Mouse (Mus musculus): ENCODE measurements around the gene Camta1.

Gene Camta1

DNA sequence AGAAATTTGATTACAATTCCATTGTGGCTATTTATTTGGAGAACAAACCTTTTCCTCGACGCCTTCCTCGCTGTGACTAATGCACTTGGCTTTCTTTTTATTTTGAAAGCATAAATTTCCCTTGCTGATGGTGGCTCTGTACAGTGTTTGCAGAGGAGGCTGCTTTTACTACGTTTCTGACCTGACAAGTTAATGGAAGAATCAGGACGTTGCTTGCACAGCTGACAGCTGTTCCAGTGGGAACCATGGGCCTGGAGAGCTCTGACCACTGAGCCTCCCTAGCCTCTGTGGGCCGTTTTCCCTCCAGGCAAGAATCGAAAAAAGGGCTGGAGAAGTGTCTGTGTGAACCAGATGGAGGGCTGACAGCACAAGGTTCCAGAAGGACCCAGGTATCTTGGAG lies 342.7 kb downstream of the Camta1 start:
- DNase-seq (ENCODE audit: low read depth), result no peak

DNA sequence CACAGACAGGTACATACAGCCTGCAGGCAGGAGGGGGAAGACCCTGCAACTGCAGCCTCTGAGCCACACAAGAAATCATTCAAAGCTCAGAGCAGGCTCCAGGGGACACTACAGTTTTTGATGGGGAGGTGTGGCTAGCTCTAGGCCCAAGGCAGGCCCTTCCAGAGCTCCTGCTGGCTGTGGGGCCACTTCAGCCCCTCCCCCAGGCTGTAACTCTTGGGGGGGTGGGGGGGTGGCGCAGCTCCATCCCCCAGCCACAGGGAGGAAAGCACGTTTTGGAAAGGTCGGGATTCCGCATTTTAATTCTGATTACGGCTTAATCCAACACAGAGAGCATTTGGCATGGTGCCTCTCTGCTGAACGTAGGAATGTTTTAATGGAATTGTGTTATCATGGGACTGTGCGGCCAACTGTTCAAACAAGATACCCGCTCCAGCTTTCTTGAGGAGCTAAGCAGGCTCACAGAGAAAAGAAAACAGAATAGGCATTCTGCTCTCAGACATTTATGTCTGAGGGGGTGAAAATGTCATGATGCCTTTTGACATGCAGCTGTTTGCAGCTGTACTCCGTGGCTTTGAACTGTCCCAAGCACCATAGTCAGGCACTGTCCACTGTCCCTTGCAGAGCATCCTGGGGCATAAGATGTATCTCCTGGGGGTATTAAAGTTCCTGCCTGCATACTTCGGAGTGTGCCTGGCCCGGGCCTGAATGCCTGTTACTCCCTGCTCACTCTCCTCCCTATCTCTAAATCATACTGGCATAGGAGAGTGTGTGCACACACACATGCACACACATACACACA lies 344.5 kb downstream of the Camta1 start:
- peak; percentile 57 for DNase-seq (ENCODE audit: low read depth)

DNA sequence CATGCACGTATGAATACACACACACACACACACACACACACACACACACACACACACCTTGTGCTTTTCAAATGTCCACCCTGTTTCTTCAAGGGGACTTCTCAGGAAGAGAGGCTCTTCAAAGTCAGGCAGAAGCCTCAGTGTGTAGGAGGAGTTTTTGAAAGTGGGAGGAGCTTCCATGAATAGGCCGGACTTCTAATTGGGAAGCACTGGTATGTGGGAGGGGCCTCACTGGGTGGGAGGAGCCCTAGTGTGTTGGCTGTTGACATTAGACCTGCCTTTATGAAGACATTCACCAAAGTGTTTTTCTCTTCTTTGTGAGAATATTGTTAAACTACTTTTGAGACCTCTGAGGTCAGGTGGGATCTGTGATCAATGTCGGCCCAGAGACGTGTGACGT lies 346.4 kb downstream of the Camta1 start:
- no peak for DNase-seq (ENCODE audit: low read depth)

DNA sequence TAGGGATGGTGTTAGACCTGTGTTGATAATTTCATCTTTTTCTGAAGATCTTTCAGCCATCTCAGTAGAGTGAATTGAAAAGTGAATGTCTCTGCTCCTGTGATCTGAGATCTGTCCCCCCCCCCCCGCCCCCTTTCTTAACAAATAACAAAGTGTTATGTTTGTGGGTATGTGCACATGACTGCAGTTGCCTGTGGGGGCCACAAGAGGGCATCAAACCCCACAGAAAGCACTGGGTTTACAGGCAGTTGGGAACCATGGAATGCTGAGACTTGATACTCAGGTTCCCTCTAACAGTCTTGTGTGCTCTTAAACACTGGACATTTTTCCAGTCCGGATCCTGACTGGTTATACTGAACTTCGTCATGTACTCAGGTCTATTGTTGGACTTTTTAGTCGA lies 350.6 kb downstream of the Camta1 start:
- no peak for DNase-seq (ENCODE audit: low read depth)

DNA sequence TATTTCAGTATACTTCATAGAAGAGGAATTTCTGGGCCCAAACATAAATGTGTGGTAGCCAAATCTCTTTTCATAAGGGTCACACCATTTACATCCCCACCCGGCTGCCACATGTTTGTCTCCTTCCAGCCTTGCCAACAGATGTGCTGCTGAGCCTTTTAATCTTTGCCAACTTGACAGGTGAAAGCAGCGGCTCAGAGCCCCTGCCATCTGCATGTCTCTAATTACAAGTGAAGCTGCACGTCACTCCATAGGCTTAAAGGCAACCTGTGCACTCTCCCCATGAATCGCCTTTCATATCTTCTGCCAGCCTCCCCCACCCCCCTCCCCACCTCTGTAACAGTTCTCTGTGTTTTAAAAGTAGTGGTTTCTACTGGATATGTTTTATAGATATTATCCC lies 351.3 kb downstream of the Camta1 start:
- DNase-seq (ENCODE audit: low read depth), result no peak

DNA sequence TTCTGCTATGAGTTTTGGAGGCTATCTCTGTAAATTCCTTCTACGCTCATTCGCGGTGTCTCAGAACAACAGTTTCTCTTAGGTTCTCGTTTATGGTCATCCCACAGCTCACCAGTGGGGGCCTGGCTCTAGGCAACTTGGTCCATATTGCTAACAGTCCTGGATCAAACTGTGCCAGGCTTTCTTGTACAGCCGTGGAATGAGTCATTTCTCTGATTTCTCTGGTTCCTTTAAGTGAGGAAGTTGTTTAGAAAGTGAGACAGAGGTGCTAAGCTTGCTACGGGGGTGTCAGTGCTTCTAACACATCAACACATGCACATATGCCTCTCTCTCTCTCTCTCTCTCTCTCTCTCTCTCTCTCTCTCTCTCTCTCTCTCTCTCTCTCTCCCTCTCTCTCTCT lies 355.0 kb downstream of the Camta1 start:
- peak; percentile 73 for DNase-seq (ENCODE audit: low read depth)

DNA sequence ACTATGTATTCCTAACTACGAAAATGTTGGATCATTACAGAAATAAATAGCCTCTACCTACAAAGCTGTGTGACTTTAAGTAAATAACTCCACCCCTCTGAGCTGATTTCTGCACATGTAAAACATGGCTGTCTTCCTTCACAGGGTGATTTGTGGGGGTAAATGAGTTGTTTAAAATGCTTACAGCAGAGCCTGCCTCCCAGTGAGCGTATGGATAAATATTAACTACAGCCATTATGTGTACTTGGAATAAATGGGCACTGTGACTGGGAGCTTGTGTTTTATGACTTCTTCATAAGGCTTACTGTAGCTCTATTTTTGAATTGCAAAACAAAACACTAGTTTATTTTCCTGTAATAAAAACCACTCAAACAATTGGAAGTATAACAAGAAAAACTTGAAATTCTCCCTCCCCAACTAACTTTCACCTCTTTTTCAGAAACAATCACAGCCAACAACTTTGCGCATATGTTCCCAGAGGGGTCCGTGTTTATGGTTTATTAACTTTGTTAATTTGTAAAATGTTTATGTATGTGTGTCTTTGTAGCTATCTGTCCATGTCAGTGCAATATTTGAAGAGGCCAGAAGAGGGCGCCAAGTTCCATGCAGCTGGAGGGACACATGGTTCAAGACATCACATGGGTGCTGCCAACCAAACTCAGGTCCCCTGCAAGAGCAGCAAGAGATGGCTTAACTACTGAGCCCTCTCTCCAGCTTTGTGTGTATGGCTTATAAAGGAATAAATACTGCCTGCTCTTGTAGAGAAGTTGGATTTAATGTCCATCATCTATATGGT lies 363.0 kb downstream of the Camta1 start:
- no peak for DNase-seq (ENCODE audit: low read depth)

DNA sequence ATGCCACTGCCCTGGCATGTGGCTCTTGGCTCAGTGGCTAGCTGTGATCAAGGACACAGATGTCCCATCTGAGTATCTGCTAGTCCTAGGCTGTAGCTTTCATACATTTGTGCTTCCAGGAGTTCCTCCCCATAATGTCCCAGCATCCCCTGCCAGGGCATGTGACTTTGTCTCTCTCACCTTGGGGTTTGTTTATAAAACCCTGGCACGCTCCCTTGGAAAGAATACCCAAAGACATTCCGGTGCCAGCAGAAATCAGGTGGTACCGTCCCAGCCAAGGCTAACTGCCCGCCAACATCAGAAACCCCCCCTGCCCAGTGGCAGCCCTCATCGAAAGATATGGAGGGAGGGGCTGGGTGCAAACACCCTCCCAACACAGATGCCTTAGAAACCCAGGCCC lies 365.1 kb downstream of the Camta1 start:
- no peak for DNase-seq (ENCODE audit: low read depth)

DNA sequence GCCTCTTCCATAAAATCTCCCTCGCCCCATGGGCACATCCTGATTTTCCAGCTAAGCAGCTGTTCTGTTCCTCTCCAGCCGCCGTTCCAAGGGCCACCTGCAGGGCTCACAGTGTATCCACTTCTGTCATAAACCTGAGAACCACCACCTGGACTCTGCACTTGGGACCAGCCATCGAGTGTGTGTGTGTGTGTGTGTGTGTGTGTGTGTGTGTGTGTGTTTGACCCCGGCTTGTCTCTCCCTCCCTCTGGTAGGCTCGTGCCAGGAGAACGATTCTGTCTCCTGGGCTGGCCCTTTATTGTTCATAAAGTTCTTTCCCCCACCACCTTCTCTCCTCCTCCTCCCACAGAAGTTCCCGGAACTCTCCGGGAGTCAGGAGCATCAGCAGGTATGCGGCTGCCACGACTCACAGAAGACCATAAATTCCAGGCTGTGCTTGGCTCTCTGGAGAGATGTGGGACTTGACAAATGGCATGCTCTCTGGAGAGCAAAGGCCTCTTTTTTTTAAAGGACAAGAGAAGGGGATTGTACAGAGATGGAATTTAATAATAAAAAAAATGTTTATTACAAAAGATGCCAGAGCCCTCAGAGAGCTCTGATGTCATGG lies 366.3 kb downstream of the Camta1 start:
- DNase-seq (ENCODE audit: low read depth), result no peak

DNA sequence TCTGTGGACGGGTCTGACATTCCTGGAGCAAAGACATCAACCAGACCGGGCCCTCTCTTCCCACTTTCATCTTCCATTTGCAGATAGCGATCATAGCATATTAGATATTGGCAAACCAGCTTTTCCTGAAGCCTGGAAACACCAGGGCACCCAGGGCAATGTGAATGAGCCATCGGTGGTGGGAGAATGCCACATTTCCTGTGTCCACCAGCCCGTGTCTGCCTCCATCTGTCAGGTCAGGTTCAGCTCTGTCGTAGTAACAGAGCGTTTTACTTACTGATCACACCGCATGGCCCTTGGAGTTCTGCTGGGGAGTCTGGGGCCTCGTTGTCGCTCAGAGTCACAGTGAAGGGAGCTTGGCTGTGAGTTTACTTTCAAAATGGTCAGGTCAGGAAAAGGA lies 368.9 kb downstream of the Camta1 start:
- no peak for DNase-seq (ENCODE audit: low read depth)

DNA sequence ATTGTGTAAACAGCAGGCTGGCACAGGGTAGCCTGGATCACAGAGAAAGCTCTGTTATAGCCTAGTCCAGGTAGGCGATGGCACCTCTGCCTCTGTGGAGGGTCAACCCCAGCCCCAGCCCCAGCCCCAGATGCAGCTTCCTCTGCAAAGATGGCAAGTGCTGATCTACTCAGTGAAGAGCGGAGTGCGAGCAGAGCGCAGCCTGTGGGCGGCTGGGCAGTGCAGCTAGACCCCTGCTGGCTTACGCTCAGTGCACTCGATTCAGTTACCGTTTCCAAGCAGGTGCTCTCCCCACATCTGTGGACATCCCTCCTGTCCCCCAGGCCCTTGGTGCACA lies 377.7 kb downstream of the Camta1 start:
- no peak for DNase-seq (ENCODE audit: low read depth)

DNA sequence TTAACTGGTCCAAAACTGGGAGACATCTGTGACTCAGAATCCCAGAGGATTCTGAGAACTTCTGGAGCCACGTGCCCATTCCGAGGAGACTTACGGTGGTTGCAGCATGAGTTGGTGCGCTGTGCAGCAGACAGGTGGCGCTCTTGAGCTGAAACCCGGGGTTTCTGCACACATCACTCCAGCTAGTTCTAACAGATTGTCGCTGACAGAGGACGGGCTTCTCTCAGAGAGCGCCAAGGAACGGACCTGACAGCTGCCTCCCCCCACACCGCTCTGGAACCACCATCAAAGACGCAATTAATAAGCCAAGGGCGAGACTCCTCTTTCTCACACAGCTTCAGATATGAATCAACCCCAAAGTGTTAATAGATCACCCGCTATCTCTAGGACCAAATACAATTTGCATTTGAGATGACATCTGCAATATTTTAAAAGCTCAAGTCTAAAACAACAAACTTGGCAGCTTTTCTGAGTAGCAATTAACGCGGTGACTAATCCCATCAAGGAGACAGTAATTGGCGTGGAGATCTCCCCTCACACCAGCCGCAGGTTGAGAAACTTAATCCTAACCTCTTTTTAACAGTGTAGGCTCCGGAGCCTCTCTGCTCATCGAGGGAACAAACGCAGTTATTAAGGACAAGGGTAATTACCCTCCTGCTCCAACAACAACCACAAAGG lies 378.2 kb downstream of the Camta1 start:
- DNase-seq (ENCODE audit: low read depth), result peak; percentile 39

DNA sequence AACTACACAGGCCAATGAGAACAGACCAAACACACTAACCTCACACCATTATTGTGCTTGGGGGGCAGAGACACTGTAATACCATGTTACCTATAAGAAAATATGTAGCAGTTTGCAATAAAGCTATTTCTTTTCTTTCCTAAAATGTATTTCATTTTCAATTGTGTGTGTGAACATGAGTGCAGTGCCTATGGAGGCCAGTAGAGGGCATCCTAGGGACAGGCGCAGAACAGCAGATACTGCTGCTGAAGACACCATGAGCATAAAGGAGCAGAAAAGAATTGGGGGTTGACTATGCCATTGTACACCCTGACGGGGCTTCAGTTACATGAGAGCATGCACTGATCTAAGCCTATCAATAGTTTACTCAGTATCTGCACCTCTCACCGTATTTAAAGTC lies 380.7 kb downstream of the Camta1 start:
- DNase-seq (ENCODE audit: low read depth), result no peak

DNA sequence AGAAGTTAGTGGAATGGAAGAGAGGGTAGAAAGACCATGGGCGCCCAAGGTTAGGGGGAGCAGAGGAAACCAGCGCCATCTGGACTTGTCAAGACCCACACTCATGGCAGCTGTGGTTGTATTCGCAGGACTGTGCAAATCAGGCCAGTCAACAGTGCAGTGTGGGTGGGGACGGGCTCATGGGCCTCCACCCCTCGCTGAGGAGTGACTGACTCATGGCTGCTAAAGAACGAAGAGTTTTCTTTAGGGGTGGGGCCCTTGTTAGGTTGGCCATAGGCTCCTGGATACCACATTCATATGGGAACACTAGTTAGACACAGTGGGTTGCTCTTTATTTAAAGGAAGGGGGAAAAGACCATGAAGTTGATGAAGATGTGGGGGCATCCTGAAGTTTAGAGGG lies 383.7 kb downstream of the Camta1 start:
- peak; percentile 43 for DNase-seq (ENCODE audit: low read depth)

DNA sequence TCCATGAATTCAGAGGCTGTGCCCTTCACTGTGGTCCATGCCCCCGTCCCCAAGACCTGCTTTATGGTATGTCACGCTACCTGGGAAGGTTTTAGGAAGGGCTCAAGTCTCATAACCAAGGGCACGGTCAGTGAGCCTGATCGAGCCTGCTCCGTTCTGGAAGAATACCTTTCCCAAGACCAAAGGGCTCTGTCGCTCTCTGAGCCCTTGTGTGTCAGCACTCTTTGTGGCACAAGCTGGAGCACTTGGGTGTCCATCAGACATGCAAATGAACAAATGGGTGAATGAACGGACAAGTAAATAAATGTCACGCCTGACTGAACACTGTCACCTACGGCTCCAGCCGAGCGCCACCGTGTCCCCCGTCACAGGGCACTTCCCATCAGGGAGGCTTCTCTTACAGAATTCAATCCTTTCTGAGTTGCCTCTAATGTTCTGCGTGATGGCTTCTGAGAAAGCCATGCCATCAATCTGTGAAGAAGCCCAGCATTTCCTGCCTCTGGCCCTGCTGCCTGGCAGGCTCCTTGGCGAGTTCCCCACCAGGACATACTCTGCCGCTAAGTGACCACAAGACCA lies 386.7 kb downstream of the Camta1 start:
- DNase-seq (ENCODE audit: low read depth), result no peak

DNA sequence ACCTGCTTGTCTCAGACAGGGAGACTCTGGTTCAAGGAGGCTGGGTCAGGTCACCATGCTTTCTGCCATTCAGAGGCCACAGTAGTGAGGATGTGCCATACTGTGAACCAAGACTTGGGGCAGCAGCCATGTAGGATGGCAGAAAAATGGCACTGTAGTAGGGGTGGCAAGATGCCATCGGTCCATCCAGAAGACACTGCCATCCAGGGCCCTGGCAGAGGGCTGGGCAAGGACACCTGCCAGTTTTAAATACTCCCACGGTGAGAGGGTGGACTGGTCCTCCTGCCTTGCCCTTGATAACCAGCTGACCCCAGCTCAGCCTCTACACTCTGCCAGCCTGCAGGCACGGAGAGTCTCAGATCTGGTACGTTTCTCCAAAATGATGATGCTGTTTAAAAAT lies 389.8 kb downstream of the Camta1 start:
- no peak for DNase-seq (ENCODE audit: low read depth)

DNA sequence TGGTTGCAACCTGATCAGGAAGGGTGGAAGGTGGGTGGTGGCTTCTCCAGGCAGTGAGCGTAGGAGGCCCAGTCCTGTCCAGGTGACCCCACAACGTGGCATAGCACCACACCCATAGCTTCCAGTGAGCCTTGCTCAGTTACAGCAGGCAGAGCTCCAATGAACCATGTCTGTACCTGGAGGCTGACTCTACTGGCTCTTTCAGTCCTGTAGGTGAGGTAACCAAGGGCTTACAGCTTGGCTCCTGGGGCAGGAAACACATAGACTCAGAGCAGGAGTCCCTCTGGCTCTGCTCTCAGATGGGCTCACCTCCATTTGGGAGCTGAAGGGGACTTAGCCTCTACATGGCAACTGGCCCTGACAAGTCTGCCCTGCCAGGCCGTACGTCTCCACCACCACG lies 393.3 kb downstream of the Camta1 start:
- no peak for DNase-seq (ENCODE audit: low read depth)

DNA sequence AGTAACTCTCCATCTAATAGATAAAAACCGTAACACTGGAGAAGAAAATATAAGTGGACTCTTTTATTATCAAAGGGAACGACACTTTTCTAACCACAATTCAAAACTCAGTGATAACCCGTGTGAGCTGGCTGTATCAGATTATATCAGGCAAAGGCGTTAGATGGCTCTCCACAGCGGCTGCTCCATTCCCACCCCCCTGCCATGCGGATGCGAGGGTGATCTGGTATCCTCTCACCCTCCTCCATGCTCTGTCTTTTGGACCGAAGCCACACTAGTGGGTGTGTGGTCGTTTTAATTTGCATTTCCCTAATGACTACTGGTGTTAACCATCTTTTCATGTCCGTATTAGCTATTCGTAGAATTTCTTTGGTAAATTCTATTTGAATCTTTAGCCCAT lies 403.0 kb downstream of the Camta1 start:
- no peak for DNase-seq (ENCODE audit: low read depth)

DNA sequence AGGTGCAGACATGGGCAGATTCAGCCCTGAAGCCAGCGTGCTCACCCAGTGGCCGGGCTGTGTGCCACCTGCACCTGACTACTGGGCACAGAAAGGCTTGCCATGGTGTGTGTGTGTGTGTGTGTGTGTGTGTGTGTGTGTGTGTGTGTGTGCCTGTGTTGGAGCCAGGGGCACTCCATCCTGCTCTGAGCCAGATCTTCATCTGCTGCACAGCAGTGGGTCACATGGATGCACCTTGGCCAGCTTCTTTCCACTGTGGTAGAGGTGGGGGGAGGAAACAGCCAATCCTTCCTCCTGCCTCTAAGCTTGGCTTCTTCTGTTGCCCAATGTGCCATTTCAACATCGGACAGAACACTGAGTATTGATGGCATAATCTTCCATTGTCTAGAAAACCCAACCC lies 407.1 kb downstream of the Camta1 start:
- DNase-seq (ENCODE audit: low read depth), result peak; percentile 31

DNA sequence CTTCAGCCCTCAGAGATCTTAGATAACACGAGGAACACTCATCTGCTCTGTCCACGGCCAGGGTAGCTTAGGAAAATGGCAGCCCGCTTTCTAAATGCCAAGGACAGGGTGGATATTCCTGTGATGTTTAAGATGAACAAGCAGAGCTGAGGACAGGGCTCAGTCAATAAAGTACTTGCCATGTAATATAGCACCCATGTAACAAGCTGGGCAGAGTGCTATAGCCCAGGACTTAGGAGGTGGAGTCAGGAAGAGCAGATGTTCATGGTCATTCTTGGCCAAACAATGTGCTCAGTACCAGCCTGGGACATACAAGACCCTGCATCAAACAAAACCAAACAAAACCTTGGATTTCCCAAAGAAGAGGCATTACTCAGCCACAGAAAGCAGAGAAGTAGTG lies 407.6 kb downstream of the Camta1 start:
- no peak for DNase-seq (ENCODE audit: low read depth)

DNA sequence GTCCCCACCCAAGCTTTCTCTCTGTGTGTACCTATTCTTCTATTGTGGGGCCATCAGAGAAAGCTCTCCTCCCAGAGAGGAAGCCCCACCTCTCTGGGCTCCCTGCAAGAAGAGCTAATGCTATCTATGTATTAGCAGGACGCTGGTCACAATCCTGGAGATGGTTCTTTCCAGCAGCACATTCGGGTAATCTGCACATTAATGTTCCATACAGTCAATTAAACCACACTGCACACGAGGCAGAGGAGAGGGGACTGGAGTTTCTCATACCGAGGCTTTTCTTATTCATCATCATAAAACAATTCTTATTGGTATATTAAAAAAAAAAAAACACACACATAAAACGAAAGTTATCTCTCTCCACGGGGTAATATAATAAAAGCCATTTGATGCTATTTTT lies 409.8 kb downstream of the Camta1 start:
- DNase-seq (ENCODE audit: low read depth), result no peak

DNA sequence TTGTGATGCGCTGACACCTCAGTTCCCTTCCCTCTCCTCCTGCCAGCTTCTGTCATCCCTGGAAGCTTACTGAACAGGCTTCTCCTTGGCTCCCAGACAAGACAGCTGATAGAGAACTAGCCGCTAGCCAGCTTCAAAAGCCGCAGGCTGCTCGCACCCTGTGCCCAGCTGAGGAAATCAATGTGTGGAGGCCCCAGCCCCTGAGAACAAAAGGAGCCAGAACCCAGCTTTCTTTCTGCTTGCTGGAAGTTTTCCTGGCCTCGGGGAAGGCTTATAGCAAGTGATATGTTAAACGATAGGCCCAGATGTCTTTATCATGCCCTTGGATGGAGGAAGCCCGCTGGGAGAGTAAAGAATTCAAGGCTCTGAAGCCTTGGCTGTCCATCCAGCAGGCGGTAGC lies 411.7 kb downstream of the Camta1 start:
- DNase-seq (ENCODE audit: low read depth), result peak; percentile 11

Data from NIH3T3 (cell line).